9 mouse cellular contexts compared by ENCODE assay signal in genomic region chr3:34456488-34457433, GRCm38 (mm10).
A peak's percentile ranks its signal among the peaks of the same experiment; 100 is the strongest.
DNase-seq lines count a peak whose midpoint lies in the region; ATAC-seq lines count a peak whose summit lies in the region.
"Had no signal": no experiment of that assay in that cellular context is flagged by ENCODE, and none has a peak within 500 bp of the region (broad histone marks: within the 10 kb centered on the region; RNA-seq: fewer than 3 reads in every experiment).

No protein-coding gene starts in this region.

- H3K36me3 ChIP-seq in heart, embryonic 16.5 days (ENCODE audit: control insufficient read depth, insufficient read depth): no peaks in the 10 kb centered on the region

- ATAC-seq in heart, embryonic 16.5 days (replicated peaks; ENCODE audit: extremely low read depth, insufficient read depth, low FRiP score): peak; percentile 77

- peaks cover 7% of the 10 kb centered on the region for H3K4me1 ChIP-seq in heart, embryonic 16.5 days (ENCODE audit: control insufficient read depth, insufficient read depth, low read length)

- H3K9ac ChIP-seq in heart, embryonic 16.5 days (ENCODE audit: low read length): no peak overlapping the region

- peak overlapping the region; percentile 26 for H3K27ac ChIP-seq in heart, embryonic 16.5 days (ENCODE audit: low read length)

- H3K4me3 ChIP-seq in heart, embryonic 16.5 days (ENCODE audit: low read length): no peak overlapping the region
- H3K4me3 ChIP-seq: myocyte had no signal

- H3K4me2 ChIP-seq in heart, embryonic 16.5 days (ENCODE audit: low read depth, low read length): peak overlapping the region; percentile 5; the same call in 1 of the 2 replicates

- DNase-seq in heart, adult 11 months: peak; percentile 86
- no peak for DNase-seq in heart, postnatal 25 days (ENCODE audit: low spot score)
- peak; percentile 91 for DNase-seq in A20 (ENCODE audit: low read depth, low spot score)
- peak; percentile 59 for DNase-seq in lung, postnatal 14 days
- DNase-seq in urinary bladder, adult 2 months (ENCODE audit: low spot score): no peak
- DNase-seq in cerebellum, adult 11 months: no peak
- no peak for DNase-seq in gastrocnemius, postnatal 10 days

- no peaks in the 10 kb centered on the region for H3K27me3 ChIP-seq in heart, embryonic 16.5 days (ENCODE audit: control insufficient read depth, insufficient read depth, low read length)

- no peaks in the 10 kb centered on the region for H3K9me3 ChIP-seq in heart, embryonic 16.5 days (replicated peaks; ENCODE audit: control insufficient read depth, low read length)

- intact Hi-C loops in heart, postnatal 25 days (cut with DNase I): no loop called here

- 49% methylated on average over 23 of the region's 23 CpGs for WGBS in heart, embryonic 16.5 days

Comparison
In these comparisons a context has a peak if more than half of its experiments do, and no peak if none do; other contexts are left out.
1. DNase-seq: peak in heart, adult 11 months (single experiment), A20 (single experiment) and lung, postnatal 14 days (single experiment); none in heart, postnatal 25 days (single experiment), urinary bladder, adult 2 months (single experiment), cerebellum, adult 11 months (single experiment) and gastrocnemius, postnatal 10 days (single experiment).